Mouse (Mus musculus) activated CD4-positive, CD25-positive, alpha-beta regulatory T cell, adult 4 months (primary cell): ENCODE results near the gene Rxrb. TPM values are rescaled to one million over a fixed set of nuclear protein-coding genes. Genes with fewer than 3 reads are reported as not detected.

ENCODE experiments used
- ATAC-seq: one replicate; pipeline ENCODE4 v1.8.0; 2017
- polyA plus RNA-seq, 2 experiments: library from polyadenylated mRNA; unstranded; fragments of 100-300 nt; shearing (Covaris generic); gene quantifications; one replicate each; pipeline ENCODE4 v1.2.1; 2017

Rxrb gene
- polyA plus RNA-seq, 2 experiments from 2014 or later: 7.2 to 9.0 TPM

DNA sequence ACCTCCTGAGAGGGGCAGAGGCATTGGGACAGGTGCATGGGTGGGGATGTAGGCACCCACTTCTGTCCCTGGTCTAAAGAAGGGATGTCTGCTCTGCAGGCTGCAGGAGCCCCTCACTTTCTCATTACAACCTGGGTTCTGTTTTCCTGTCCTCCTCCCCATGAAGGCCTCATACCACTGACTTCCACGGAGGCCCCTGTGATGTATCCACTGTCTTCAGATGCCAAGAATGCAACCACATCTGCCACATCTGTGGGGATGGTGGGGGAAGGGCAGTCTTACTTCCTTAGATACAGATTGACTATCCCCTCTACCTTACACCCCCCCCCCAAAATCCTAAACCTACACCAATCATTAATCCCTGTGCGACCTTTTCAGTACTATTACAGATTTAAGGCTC is 5.4 kb upstream of the Rxrb start:
- no peak for ATAC-seq

DNA sequence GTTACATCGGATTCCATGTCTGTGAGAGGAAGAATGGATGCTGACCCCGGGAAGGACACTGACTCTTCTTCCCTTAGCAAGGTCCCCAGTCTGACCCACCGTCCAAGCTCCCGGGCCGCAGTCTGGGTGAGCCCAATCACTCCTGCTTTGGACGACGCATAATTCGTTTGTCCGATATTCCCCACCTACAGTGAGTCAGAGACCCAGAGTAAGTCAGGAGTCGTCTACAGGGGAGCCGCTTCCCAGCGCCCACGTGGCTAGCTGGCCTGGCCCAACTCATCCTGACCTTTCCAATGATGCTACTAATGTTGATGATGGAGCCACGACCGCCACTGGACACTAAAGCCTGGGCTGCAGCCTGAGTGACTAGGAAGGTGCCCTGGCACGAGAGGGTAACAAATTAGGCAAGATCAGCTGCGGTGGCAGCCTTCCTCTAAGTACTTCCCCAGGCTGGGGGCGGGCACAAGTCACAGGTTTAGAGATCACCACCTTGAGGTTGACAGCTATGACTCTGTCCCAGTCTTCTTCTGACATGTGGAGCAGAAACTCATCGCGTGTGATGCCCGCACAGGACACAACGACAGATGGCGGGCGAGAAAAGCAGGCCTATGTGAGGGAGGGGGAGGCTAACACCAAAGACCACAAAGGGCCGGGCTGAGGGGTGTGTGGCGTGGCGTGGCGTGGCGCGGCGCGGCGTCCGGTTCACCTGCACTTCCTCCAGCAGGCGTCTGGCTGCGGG is 4.5 kb upstream of the Rxrb start:
- ATAC-seq: peak; percentile 60

DNA sequence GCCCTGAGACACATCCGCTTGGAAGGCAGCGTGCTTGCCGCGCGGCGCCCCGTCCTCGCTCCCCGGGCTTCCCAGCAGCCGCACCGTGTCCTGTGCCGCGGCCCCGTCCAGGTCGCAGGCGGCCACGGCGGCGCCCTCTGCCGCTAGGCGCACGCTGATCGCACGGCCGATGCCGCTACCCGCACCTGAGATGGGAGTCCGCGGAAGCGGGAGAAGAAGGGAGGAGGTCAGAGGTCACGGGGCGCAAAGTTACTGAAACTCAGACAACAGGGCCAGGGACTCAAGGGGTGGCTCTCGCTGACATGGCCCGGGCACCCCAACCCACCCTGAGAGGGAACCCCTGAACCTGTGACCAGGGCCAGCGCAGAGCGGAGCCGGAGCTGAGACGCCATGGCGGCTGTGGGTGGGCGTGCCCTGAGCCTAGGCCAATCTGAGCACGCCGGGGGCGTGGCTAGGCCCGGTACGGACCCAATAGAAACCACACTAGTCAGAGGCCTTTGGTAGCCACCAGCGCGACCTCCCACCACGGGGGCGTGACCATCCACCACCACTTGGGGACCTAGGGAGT is 3.9 kb upstream of the Rxrb start, which contains the start of gene H2-Ke6:
TSS of gene H2-Ke6 (minus strand) at position 405 of the 568 bp plus-strand sequence.
- peak; percentile 41 for ATAC-seq

DNA sequence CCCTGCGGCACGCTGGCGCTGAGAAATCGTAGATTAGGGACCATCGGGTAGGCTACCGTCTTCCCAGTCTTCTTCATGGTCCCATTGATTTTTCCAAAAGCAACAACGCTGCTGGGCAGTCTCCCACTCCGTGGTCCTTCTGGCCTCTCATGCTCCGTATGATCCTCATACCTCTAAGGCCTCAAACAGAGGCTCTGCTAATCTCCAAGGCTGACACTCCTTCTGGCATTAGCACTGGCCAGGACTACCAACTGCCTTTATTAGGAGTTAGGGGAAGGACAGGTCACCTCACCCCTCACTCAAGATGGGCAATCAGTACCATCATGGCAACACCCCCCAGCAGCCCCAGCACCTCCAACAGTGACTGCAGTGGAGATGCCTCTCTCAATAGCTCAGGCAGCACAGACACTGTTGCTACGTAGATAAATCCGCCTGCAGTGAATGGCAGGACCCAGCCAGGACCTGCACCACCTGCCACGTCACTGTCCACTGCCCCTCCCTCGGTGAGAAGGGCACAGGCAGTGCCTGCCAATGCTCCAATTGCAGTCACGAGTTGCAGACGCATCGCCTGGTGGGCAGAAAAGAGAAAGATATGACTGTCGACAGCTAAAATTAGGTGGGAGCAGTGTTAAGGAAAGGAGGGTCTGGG is 3.0 kb upstream of the Rxrb start:
- ATAC-seq: no peak

DNA sequence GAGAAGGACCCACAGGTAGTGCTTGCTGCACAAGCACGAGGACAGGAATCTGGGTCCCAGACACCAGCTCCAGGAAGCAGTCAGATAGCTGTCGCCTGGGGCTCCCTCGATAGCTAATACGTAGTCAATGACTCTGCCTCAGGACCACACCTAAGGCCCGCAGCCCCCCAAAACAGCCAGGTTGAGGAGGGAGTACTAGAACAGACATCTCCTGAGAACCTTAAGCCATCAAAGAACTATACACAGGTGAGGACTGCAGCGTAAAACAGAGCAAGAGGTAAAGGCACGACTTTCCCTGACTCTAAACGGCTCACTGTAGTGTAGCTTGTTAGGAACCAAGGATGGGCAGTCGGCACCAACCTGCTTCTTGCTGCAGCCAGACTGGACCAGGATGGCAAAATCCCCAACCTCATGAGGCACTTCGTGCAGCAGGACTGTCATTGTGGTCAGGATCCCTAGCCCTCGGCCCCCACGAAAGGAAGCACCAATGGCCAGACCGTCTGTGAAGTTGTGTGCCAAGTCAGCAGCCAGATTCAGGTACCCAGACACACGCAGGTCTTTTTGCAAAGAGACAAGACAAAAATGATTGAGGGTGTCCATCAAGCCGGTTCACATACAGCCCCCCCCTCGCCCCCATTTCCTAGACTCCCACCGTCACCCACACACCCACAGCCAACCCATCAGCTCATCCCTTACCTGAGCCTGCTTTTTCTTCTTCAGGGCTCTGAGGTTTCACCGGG is 2.3 kb upstream of the Rxrb start:
- no peak for ATAC-seq

DNA sequence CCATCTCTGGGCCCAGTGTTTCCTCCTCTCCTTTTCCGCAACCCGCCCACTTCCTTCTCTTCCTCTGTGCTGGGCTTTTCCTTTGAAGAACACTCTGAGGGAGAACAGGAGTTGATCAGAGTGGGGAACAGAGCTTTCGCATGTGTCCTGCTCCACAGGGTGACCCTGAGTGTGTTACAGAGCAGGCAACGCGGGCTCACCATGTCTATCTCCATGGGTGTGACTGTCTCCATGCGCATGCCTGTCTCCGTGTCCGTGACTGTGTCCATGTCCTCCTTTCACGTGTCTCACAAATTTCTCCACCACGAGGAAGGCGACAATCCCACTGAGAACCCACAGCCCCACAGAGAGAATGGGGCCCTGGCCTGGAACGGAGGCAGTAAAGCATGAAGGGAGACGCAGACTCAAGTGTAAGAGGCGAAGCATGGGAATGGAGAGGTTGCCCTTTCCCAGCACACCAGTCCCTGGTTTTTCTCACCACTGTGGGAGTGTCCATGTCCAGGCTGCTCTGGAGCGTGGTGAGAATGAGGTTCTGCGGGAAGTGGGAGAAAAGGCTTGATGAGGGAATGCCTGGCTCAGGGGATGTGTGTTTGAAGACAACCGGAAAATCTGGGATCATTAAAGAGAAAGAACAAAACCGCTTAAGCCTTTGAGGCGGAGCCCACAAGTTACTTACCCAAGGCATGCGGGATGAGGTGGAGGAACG is 1.6 kb upstream of the Rxrb start:
- ATAC-seq: no peak

DNA sequence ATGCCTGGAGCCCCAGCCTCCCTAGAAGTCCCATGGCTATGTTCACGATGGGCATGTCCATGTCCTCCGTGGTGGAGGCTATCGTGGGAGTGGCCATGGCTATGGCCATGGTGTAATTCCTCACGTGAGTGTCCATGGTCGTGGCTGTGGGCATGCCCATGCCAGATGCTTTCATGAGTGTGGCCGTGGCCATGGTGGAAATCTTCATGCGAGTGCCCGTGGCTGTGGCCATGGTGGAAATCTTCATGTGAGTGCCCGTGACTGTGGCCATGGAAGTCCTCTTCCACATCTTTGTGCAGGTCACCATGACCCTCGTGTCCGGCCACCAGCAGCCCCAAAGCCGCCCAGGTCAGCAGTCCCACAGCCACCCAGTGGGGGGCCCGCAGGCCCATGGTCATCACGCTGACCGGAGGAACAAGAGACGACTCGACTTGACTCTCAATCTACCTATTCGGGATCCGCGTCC is 718 bp upstream of the Rxrb start:
- ATAC-seq: no peak

DNA sequence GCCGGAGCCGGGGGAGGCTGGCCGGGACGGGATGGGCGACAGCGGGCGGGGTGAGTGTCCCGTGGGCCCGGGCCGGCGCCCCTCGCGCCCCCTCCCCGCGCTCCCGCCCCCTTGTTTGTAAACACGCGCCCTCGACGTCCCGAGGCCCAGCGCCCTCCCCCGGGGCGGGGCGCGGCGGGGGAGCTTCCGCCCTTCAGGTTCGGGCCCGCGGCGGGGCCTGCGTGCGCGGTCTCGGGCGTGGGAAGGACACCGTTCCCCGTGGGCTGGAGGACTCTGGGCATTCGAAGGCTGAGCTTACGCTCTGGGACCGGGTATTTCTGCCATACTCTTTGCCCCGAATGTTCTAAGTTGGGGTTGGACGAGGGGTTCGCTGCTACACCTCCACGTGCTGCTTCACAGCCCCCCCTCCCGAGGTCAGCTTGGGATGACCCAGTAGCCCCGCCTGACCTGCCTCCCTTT is 591 bp downstream of the Rxrb start:
- ATAC-seq: no peak

DNA sequence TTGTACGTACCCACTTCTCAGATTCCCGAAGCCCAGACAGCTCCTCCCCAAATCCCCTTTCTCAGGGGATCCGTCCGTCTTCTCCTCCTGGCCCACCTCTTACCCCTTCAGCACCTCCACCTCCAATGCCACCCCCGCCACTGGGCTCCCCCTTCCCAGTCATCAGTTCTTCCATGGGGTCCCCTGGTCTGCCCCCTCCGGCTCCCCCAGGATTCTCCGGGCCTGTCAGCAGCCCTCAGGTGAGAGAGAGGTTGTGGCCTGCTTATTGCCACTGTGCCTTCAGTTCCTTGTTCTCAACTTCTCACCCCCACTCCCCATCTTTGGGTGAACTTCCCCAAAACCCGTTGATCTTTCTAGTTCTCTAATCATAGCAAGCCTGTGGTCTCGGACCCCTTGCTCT is 1.2 kb downstream of the Rxrb start:
- ATAC-seq: no peak

DNA sequence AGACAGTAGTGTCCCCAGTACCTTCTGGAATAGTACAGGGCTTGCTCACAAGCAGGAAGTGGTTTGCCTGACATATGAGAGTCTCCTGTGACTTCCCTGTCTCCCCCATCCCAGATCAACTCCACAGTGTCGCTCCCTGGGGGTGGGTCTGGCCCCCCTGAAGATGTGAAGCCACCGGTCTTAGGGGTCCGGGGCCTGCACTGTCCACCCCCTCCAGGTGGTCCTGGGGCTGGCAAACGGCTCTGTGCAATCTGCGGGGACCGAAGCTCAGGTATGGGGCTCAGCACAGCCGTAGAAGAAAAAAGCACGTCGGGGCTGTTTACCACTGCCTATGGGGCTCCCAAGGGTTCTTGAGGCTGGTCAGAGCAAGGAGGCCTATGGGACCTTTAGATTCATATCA is 1.8 kb downstream of the Rxrb start:
- ATAC-seq: no peak

DNA sequence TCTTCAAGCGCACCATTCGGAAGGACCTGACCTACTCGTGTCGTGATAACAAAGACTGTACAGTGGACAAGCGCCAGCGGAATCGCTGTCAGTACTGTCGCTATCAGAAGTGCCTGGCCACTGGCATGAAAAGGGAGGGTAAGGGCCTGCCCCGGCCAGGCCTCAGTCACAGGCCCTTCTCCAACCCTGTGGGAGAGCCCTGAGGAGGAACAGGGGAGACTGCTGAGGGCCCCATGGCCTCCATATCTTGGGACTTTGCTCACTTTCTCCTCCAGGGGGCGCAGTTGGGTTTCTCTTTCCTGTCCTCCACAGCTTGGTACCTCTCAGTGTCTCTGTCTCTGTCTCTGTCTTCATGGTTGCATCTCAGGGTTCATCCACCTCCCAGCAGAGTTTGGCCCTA is 2.5 kb downstream of the Rxrb start:
- ATAC-seq: peak; percentile 24

DNA sequence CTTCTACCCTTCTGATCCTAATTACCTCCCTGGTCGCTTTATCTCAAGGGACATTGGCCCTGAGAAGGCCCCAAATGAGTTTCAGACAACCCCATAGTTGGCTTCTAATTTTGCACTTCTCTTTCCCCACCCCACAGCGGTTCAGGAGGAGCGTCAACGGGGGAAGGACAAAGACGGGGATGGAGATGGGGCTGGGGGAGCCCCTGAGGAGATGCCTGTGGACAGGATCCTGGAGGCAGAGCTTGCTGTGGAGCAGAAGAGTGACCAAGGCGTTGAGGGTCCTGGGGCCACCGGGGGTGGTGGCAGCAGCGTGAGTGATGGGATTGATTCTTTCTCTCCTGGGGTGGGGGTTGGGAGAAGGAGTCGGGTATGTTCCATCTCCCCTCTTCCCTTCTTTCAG is 3.9 kb downstream of the Rxrb start:
- ATAC-seq: no peak

DNA sequence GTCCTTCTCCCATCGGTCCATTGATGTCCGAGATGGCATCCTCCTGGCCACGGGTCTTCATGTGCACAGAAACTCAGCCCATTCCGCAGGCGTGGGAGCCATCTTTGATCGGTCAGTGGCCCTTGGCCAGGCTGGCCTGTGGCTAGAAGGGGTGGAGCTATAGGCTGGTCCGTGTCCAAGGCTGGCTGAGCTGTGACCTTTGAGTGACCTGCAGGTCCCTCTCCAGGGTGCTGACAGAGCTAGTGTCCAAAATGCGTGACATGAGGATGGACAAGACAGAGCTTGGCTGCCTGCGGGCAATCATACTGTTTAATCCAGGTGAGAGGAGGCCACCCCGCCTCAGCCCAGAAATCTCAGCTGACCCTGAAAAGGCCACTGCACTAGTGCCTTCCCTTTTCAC is 5.0 kb downstream of the Rxrb start:
- no peak for ATAC-seq

DNA sequence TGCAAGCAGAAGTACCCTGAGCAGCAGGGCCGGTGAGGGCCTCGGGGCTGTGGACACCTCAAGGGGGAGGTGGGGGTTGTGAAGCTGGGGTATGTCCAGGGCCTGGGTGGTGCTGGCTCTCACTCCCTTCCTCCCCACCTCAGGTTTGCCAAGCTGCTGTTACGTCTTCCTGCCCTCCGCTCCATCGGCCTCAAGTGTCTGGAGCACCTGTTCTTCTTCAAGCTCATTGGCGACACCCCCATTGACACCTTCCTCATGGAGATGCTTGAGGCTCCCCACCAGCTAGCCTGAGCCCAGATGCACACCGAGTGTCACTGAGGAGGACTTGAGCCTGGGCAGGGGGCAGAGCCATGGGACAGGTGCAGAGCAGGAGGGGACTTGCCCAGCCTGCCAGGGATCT is 5.6 kb downstream of the Rxrb start:
- no peak for ATAC-seq

DNA sequence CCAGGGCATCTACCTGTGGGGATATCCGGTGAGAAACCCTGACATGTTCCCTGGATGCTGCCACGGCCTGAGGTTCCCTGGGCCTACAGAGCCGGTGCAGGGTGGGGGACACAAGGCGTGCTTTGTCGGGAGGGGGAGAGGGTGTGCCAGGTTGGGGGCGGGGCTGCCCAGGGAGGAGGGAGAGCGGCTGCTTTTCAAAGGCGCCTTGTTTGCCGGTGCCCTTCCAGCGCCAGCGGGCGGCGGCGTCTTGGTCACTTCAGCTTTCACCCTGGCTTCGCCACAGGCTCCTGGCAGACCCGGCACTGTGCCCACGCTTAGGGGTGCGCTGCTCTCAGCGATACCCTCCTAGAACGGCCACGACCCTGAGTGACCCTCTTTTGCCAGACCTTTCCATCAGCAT is 6.8 kb downstream of the Rxrb start:
- no peak for ATAC-seq

DNA sequence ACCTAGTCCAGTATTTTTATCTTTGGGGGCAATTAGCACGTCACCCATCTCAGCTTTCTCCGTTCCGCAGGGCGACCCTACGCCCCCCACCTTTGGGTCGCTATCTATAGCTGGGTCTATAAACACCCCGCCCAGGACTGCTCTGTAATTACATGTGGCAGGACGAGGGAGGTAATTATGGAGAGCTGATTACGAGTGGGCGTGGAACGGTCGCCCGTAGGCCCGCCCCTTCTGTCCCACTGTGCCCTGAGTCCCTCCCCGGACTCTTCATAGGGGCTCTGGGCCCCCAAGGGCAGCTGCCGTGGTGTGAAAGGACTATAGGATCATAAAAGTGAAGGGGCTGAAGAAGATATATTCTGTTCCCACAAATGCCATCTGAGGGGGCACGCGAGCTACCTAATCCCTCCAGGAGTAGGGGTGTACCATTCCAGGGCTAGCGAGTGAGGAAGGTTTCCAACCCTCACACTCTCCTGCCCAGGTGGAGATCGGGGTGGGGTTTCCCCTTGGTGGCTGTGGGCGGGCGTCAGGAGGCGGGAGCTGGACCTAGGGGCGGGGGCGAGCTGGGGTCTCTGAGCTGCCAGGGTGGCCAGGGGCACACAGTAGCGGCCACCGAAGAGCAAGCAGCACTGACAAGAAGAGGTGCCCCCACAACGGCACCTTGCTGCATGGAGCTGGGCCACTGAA is 7.4 kb downstream of the Rxrb start, which contains the start of gene Col11a2:
TSS of gene Col11a2 (plus strand) at position 560 of the 684 bp plus-strand sequence.
- no peak for ATAC-seq

DNA sequence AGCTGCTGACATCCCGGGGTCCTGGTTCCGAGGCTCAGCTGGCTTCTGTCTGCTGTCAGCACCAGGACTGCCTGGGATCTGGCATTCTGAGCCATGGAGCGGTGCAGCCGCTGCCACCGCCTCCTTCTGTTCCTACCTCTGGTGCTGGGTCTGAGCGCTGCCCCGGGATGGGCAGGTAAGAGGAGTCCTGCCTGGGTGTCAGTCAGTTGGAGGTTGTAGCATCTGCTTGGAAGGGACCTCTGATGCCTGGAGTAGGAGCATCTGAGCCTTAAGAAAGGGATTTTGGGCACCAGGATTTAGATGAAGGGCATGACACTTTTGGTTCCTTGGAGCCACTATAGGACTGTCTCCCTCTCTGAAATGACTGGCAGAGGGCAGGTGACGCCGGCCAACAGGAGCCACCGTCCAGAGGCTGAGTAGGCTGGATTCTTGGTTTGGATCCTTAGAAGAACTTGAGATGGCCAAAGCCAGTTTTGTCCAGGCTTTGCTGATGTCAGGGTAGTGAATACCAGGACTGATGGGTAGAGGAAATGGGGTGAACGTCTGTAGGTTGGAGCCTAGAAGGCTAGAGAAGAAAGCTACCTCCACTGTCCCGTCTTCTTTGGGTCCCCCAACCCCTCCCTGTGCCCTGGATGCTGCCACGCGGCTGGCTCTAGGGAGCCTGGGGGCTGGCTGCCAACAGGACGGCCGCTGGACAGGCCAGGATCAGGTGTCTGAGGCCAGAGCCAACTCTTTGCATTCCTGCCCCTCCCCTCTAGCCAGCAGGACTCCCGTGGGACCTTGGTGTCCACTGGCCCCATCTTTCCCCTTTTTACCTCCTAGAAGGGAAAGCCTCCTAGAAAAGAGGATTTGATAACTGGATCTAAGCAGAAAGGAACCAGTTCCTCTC is 8.2 kb downstream of the Rxrb start:
- no peak for ATAC-seq

DNA sequence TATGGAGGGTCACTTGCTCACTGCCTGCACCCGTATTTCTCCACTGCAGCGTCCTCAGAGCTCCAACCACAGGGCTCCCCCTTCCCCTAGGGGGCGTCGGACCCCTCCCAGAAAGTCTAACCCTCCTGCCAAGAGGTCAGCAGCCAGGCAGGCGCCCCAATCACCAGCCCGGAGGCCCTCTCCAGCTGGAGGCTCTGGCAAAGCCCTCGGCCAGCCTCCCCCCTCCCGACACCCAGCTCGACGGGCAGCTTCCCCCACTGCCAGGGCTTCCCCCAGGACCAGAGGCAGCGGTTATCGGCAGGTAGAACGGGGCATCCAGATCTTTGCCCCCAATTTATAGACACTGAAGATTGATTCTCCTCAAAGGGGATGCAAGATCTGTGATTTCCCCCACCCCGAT is 14.3 kb downstream of the Rxrb start:
- no peak for ATAC-seq

DNA sequence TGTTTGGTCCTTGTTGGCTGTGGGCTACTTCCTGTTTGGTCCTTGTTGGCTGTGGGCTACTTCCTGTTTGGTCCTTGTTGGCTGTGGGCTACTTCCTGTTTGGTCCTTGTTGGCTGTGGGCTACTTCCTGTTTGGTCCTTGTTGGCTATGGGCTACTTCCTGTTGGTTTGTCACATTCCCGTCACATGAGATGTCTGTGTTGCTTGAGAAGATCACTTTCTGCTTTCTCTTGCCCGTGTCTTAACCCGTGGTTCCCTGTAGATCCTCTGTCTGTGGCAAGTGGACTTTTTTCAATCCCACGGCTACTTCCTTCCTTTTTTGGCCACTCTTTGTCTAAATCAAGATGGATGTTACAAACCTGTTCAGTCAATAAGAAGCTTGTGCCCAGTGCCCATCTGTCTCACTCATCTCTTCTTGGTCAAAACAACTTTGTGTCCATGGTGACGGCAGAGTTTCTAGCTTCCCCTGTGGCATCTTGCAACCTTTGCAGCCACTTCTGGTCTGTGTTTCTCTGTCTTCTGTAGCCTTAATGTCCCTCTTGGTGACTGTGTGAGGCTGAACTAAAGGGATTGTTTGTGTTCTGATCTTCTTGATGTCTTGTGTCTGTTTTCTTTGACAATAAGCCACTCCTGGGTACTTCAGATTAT is 15.9 kb downstream of the Rxrb start:
- ATAC-seq: no peak

DNA sequence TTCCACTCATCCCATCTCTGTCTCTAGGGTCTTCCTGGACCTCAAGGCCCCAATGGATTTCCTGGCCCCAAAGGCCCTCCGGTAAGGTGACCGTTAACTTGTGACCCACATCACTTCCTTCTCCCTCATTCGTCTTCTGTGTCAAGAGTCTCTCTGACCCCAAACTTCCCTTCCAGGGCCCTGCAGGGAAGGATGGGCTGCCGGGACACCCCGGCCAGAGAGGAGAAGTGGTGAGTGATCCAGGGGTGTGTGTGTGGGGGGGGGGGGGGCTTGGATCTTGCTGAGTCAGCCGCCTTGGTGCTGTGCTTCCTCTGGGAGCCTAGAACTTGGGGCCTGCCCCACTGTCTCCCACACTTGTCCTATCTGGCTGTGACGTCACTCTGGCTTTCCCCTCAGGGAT is 25.6 kb downstream of the Rxrb start:
- no peak for ATAC-seq
